Mouse (Mus musculus) midbrain, embryonic 12.5 days (tissue): ENCODE measurements at regions not wholly inside any gene's neighbourhood (a gene's known extent, or its start where the extent isn't known, plus 50 kb on each side); places are given as distances from the start of the nearest gene placed in this dataset.

Experiments used
- ATAC-seq: fragments of 200-750 bp; cut with Nextera tagmentation; 2 replicates; pipeline ENCODE4 v1.8.0; 2017; ENCODE audit warnings: low read depth, moderate TSS enrichment, moderate library complexity; ENCODE audit not compliant: low FRiP score
- H3K27ac ChIP-seq: fragments of 300-500 bp; sonication (generic); replicated peaks from 2 replicates; pipeline ENCODE4 v1.5.1; 2016; ENCODE audit warnings: mild to moderate bottlenecking
- H3K27me3 ChIP-seq: fragments of 300-500 bp; sonication (generic); 2 replicates; pipeline ENCODE4 v1.6.1; 2016; ENCODE audit warnings: mild to moderate bottlenecking
- H3K36me3 ChIP-seq: fragments of 300-500 bp; sonication (generic); 2 replicates; pipeline ENCODE4 v1.6.1; 2016
- H3K4me1 ChIP-seq: fragments of 300-500 bp; sonication (generic); 2 replicates; pipeline ENCODE4 v1.6.1; 2016
- H3K4me2 ChIP-seq: fragments of 300-500 bp; sonication (generic); replicated peaks from 2 replicates; pipeline ENCODE4 v1.6.1; 2016; ENCODE audit warnings: mild to moderate bottlenecking, moderate library complexity
- H3K4me3 ChIP-seq: fragments of 300-500 bp; sonication (generic); 2 replicates; pipeline ENCODE4 v1.5.1; 2016; ENCODE audit warnings: mild to moderate bottlenecking
- H3K9ac ChIP-seq: fragments of 300-500 bp; sonication (generic); replicated peaks from 2 replicates; pipeline ENCODE4 v1.6.1; 2016; ENCODE audit warnings: mild to moderate bottlenecking, moderate library complexity
- H3K9me3 ChIP-seq: fragments of 300-500 bp; sonication (generic); 2 replicates; pipeline ENCODE4 v1.6.1; 2016; ENCODE audit warnings: mild to moderate bottlenecking
- WGBS: fragments of 180-500 bp; shearing (Covaris S2); methylation state at CpG from one replicate; pipeline ENCODE4 v1.1.7; 2016; 5-methylcytosine and 5-hydroxymethylcytosine counted together

DNA sequence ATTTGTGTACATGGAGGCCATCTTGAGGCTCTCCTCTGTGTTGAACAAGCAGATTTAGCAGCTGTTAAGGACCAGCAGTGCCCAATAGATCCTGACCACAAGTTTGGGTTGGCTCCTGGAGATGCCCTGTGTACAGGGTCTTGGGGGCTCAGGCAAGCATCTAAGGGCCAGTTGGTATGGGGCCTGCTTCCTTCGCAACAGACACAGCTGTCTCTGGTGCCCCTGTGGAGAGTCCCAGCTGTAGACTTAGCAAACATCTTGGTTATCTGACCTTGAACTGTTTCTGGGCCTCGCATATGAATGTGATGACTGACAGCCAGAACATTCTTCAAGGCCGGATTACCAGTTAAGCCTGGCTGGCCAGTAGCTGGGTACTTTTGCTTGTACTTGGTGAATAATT is 135.4 kb upstream of the Runx1 start:
- no peak overlapping the region for H3K9ac ChIP-seq
- H3K27ac ChIP-seq: no peak overlapping the region
- H3K4me1 ChIP-seq: peaks cover 3% of the 10 kb centered on the region; the same call in 1 of the 2 replicates
- H3K36me3 ChIP-seq: no peaks in the 10 kb centered on the region
- H3K27me3 ChIP-seq: no peaks in the 10 kb centered on the region
- no peak overlapping the region for H3K4me3 ChIP-seq
- no peak for ATAC-seq
- no peaks in the 10 kb centered on the region for H3K9me3 ChIP-seq
- H3K4me2 ChIP-seq: no peak overlapping the region
- 46% methylated on average over 3 of the region's 3 CpGs for WGBS

- no peak for ATAC-seq
- Histone ChIP-seq H3K4me2 (no peak overlapping the region), H3K36me3 (no peaks in the 10 kb centered on the region), H3K4me1 (peaks cover 3% of the 10 kb centered on the region; the same call in 1 of the 2 replicates), H3K9ac (no peak overlapping the region), H3K9me3 (no peaks in the 10 kb centered on the region), H3K27ac (no peak overlapping the region), H3K27me3 (no peaks in the 10 kb centered on the region), H3K4me3 (no peak overlapping the region)
- WGBS: 91% methylated on average over 7 of the region's 7 CpGs
Measured at GRCm38 (mm10) chr16:92960740-92961139, 134.8 kb upstream of the Runx1 start.

DNA sequence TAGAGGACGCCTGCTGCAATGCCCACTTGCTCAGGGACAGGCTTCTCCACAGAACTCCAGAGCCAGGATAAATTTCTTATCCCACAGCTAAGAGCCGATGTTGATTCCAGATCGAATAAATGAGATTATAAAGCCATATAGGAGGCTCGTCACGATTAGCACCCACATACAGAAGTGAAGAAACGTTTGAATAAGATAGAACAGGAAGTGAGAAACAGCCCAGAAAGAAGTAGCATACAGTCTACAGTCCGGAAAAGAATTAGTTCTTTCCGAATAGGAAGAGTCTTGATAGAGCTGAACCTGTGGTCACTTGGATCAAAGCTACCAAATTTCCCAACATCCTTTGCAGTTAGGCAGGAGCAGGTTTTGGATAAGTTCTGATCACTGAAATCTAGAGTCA is 133.0 kb upstream of the Runx1 start:
- no peaks in the 10 kb centered on the region for H3K27me3 ChIP-seq
- H3K4me3 ChIP-seq: no peak overlapping the region
- 89% methylated on average over 8 of the region's 8 CpGs for WGBS
- H3K27ac ChIP-seq: no peak overlapping the region
- no peak overlapping the region for H3K4me2 ChIP-seq
- no peaks in the 10 kb centered on the region for H3K36me3 ChIP-seq
- peaks cover 3% of the 10 kb centered on the region; the same call in 1 of the 2 replicates for H3K4me1 ChIP-seq
- no peak for ATAC-seq
- H3K9ac ChIP-seq: no peak overlapping the region
- no peaks in the 10 kb centered on the region for H3K9me3 ChIP-seq

- no peak overlapping the region for H3K9ac ChIP-seq
- H3K36me3 ChIP-seq: no peaks in the 10 kb centered on the region
- no peak overlapping the region for H3K4me2 ChIP-seq
- no peak for ATAC-seq
- H3K9me3 ChIP-seq: no peaks in the 10 kb centered on the region
- H3K27me3 ChIP-seq: no peaks in the 10 kb centered on the region
- 79% methylated on average over 6 of the region's 6 CpGs for WGBS
- peaks cover 3% of the 10 kb centered on the region; the same call in 1 of the 2 replicates for H3K4me1 ChIP-seq
- no peak overlapping the region for H3K4me3 ChIP-seq
- no peak overlapping the region for H3K27ac ChIP-seq
Measured at GRCm38 (mm10) chr16:92958146-92958545, 132.2 kb upstream of the Runx1 start.

GRCm38 (mm10) chr16:92955508-92955907 is 129.6 kb upstream of the Runx1 start:
- 70% methylated on average over 5 of the region's 5 CpGs for WGBS
- Histone ChIP-seq H3K9me3 (no peaks in the 10 kb centered on the region), H3K4me2 (no peak overlapping the region), H3K4me3 (no peak overlapping the region), H3K27ac (no peak overlapping the region), H3K27me3 (no peaks in the 10 kb centered on the region), H3K4me1 (no peaks in the 10 kb centered on the region), H3K9ac (no peak overlapping the region), H3K36me3 (no peaks in the 10 kb centered on the region)
- ATAC-seq: no peak

- Histone ChIP-seq H3K27me3 (no peaks in the 10 kb centered on the region), H3K9me3 (no peaks in the 10 kb centered on the region), H3K4me1 (no peaks in the 10 kb centered on the region), H3K4me2 (no peak overlapping the region), H3K36me3 (no peaks in the 10 kb centered on the region), H3K9ac (no peak overlapping the region), H3K4me3 (no peak overlapping the region), H3K27ac (no peak overlapping the region)
- WGBS: 90% methylated on average over 4 of the region's 4 CpGs
- ATAC-seq: no peak
Measured at GRCm38 (mm10) chr16:92955087-92955486, 129.1 kb upstream of the Runx1 start.

GRCm38 (mm10) chr16:92953936-92954654 is 128.1 kb upstream of the Runx1 start:
- no peak overlapping the region for H3K9ac ChIP-seq
- no peak overlapping the region for H3K27ac ChIP-seq
- no peak overlapping the region for H3K4me2 ChIP-seq
- WGBS: 76% methylated on average over 11 of the region's 11 CpGs
- ATAC-seq: no peak
- H3K9me3 ChIP-seq: no peaks in the 10 kb centered on the region
- no peaks in the 10 kb centered on the region for H3K27me3 ChIP-seq
- H3K4me3 ChIP-seq: no peak overlapping the region
- no peaks in the 10 kb centered on the region for H3K36me3 ChIP-seq
- no peaks in the 10 kb centered on the region for H3K4me1 ChIP-seq

- Histone ChIP-seq H3K36me3 (no peaks in the 10 kb centered on the region), H3K4me2 (no peak overlapping the region), H3K4me1 (no peaks in the 10 kb centered on the region), H3K9ac (no peak overlapping the region), H3K27ac (no peak overlapping the region), H3K27me3 (no peaks in the 10 kb centered on the region), H3K9me3 (no peaks in the 10 kb centered on the region), H3K4me3 (no peak overlapping the region)
- 82% methylated on average over 7 of the region's 7 CpGs for WGBS
- ATAC-seq: no peak
Measured at GRCm38 (mm10) chr16:92952336-92953097, 126.6 kb upstream of the Runx1 start.

GRCm38 (mm10) chr16:92951516-92951915 is 125.6 kb upstream of the Runx1 start:
- 92% methylated on average over 6 of the region's 6 CpGs for WGBS
- H3K27ac ChIP-seq: no peak overlapping the region
- no peak for ATAC-seq

DNA sequence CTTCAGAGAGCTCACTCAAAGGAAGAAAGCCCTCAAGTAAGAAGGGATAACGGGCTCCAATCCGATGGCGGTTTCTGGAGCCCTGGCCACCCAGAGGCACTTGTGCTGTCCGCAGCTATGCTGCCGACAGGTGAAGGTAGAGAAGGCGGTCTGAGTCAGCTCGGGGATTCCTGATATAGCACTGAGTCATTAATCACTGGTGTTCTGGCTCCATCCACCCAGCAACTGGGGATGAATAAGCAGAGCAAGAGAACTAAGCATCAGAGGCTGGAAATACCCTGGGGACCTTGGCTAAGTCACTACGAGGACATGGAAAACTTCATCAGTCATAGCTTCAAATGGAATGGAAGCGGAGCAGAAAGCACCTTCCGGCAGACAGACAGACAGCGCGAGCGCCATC is 122.5 kb upstream of the Runx1 start:
- ATAC-seq: no peak
- Histone ChIP-seq H3K4me3 (no peak overlapping the region), H3K27me3 (no peaks in the 10 kb centered on the region), H3K27ac (no peak overlapping the region), H3K4me2 (no peak overlapping the region), H3K9me3 (no peaks in the 10 kb centered on the region), H3K36me3 (no peaks in the 10 kb centered on the region), H3K4me1 (no peaks in the 10 kb centered on the region), H3K9ac (no peak overlapping the region)
- WGBS: 96% methylated on average over 13 of the region's 13 CpGs

More at GRCm38 (mm10) chr16:92951516-92951915, 125.6 kb upstream of the Runx1 start:
- H3K4me2 ChIP-seq: no peak overlapping the region
- no peaks in the 10 kb centered on the region for H3K27me3 ChIP-seq
- H3K4me3 ChIP-seq: no peak overlapping the region
- H3K9me3 ChIP-seq: no peaks in the 10 kb centered on the region
- no peaks in the 10 kb centered on the region for H3K4me1 ChIP-seq
- no peaks in the 10 kb centered on the region for H3K36me3 ChIP-seq
- no peak overlapping the region for H3K9ac ChIP-seq

DNA sequence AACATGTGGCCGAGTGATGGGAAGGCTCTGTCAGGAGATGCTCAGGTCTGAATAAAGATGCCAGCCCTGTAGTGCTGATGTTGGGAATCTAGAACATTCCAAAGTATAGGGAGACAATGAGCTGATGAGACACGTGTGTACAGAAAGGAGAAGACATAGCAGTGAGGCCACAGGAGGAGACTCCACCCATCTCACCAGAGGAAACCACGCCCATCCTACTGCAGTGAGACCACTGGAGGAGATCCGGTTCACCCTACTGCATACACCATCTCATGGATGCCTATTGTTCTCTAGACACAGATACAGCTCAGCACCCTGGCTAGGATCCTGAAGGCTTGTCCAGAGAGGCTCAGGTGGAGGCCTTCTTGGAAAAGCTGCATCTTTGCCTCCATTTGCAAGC is 120.6 kb upstream of the Runx1 start:
- 83% methylated on average over 4 of the region's 4 CpGs for WGBS
- ATAC-seq: no peak
- H3K9me3 ChIP-seq: no peaks in the 10 kb centered on the region
- no peaks in the 10 kb centered on the region for H3K4me1 ChIP-seq
- H3K36me3 ChIP-seq: no peaks in the 10 kb centered on the region
- no peaks in the 10 kb centered on the region for H3K27me3 ChIP-seq
- H3K4me2 ChIP-seq: no peak overlapping the region
- no peak overlapping the region for H3K27ac ChIP-seq
- H3K4me3 ChIP-seq: no peak overlapping the region
- H3K9ac ChIP-seq: no peak overlapping the region

- Histone ChIP-seq H3K4me1 (no peaks in the 10 kb centered on the region), H3K4me2 (no peak overlapping the region), H3K27me3 (no peaks in the 10 kb centered on the region), H3K9ac (no peak overlapping the region), H3K27ac (no peak overlapping the region), H3K9me3 (no peaks in the 10 kb centered on the region), H3K36me3 (no peaks in the 10 kb centered on the region), H3K4me3 (no peak overlapping the region)
- ATAC-seq: no peak
- WGBS: 80% methylated on average over 2 of the region's 2 CpGs
Measured at GRCm38 (mm10) chr16:92943901-92944300, 118.0 kb upstream of the Runx1 start.
